8 mouse cellular contexts compared by ENCODE assay signal in the genomic region with DNA sequence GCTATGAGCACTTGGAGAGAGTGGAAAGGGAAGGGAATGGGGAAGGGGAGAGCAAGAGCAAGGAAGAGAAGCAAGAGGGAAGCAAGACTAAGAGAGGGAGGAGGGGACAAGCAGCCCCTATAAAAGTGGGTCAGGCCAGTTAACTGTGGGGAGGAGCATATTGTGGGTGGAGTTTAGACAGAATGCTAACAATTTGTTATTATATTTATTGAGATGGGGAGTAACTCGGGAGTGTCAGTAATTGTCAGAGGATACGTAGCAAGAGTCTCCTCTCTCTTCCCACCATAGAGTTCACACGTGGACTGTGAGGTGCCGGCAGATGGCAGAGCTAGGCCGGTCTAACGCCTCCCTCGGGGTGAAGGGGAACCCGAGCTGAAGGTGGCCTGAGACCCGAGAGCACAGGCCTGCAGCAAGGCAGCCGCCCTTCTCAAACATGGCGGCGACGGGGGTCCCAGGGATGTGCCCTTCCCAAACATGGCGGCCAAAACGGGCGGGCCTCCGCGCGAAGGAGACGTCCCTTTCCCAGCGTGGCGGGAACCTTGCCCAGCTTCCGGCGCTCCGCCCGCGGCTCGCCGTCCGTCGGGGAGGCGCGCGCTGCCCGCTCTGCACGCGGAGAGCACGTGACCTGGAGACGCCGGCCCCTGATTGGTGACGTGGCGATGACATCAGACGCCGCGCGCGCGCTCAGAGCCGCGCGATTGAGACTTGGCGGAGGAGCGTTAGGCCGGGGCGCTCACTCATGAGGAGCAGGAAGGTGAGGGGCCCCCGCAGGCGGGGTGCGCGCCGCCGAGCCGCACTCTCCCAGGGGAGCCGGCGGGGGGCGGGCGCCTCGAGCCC. TPM values are rescaled to one million over a fixed set of nuclear protein-coding genes. Genes with fewer than 3 reads are reported as not detected.
DNase-seq lines count a peak whose midpoint lies in the region; ATAC-seq lines count a peak whose summit lies in the region.

A gene (plus strand): TSS at position 669 of the 837 bp plus-strand sequence.

- H3K27ac ChIP-seq in heart, embryonic 14.5 days (replicated peaks in 1 of 2; ENCODE audit: control insufficient read depth in 1 of 2, insufficient read depth in 1 of 2, low read depth in 2 of 2, low read length in 2 of 2): peak within 1 kb of the TSS; percentile 86 to 96
- H3K27ac ChIP-seq in liver, embryonic 13.5 days: peak within 1 kb of the TSS; percentile 94
- peak within 1 kb of the TSS; percentile 90 for H3K27ac ChIP-seq in stomach, embryonic 16.5 days (ENCODE audit: low read length)

- H3K27me3 ChIP-seq in heart, embryonic 14.5 days (ENCODE audit: control insufficient read depth, insufficient read depth, low read length): peaks cover 9% of the 10 kb centered on the region; the same call in 1 of the 2 replicates
- H3K27me3 ChIP-seq in liver, embryonic 13.5 days: peaks cover 23% of the 10 kb centered on the region
- H3K27me3 ChIP-seq in stomach, embryonic 16.5 days (ENCODE audit: control insufficient read depth, insufficient read depth, low read length): no peaks in the 10 kb centered on the region

- H3K9me3 ChIP-seq in heart, embryonic 14.5 days (ENCODE audit: control insufficient read depth, low read length): no peaks in the 10 kb centered on the region
- no peaks in the 10 kb centered on the region for H3K9me3 ChIP-seq in liver, embryonic 13.5 days (replicated peaks)
- H3K9me3 ChIP-seq in stomach, embryonic 16.5 days (replicated peaks; ENCODE audit: control insufficient read depth, low read length): no peaks in the 10 kb centered on the region

- ATAC-seq in CD4-positive, CD25-positive, alpha-beta regulatory T cell, adult 4 months: peak; percentile 93
- peak; percentile 94 for ATAC-seq in heart, embryonic 14.5 days (ENCODE audit: insufficient number of reproducible peaks, insufficient read depth, low FRiP score, low read depth)
- ATAC-seq in liver, embryonic 13.5 days (ENCODE audit: low read depth): peak; percentile 97
- peak; percentile 96 for ATAC-seq in stomach, embryonic 16.5 days (ENCODE audit: insufficient read depth, low FRiP score)

- peaks cover 25% of the 10 kb centered on the region for H3K36me3 ChIP-seq in heart, embryonic 14.5 days (ENCODE audit: control insufficient read depth, insufficient read depth, low read length)
- peaks cover 25% of the 10 kb centered on the region for H3K36me3 ChIP-seq in liver, embryonic 13.5 days
- H3K36me3 ChIP-seq in stomach, embryonic 16.5 days (ENCODE audit: control insufficient read depth, insufficient read depth, low read length): peaks cover 7% of the 10 kb centered on the region; the same call in 1 of the 2 replicates

- DNase-seq in c-Kit-negative CD71-positive TER-119-positive erythroid progenitor cells, embryonic 14.5 days (ENCODE audit: low read depth, low spot score): peak; percentile 90
- peak; percentile 86 for DNase-seq in fibroblast of lung, adult 2 months (ENCODE audit: low read depth)
- peak; percentile 98 for DNase-seq in kidney, postnatal 14 days
- peak; percentile 95 for DNase-seq in liver, embryonic 13.5 days
- DNase-seq in neural tube, embryonic 10.5 days (ENCODE audit: extremely low spot score, low spot score): peak; percentile 97

- peak within 1 kb of the TSS; percentile 87 for H3K9ac ChIP-seq in heart, embryonic 14.5 days (ENCODE audit: low read length)
- peak within 1 kb of the TSS; percentile 95 for H3K9ac ChIP-seq in liver, embryonic 13.5 days
- peak within 1 kb of the TSS; percentile 89 for H3K9ac ChIP-seq in stomach, embryonic 16.5 days (ENCODE audit: low read length)

- H3K4me2 ChIP-seq in heart, embryonic 14.5 days (ENCODE audit: low read length): peak within 1 kb of the TSS; percentile 93
- peak within 1 kb of the TSS; percentile 91 for H3K4me2 ChIP-seq in liver, embryonic 13.5 days
- peak within 1 kb of the TSS; percentile 68 for H3K4me2 ChIP-seq in stomach, embryonic 16.5 days (ENCODE audit: low read depth, low read length)

- peak within 1 kb of the TSS; percentile 84 to 98 for H3K4me3 ChIP-seq in heart, embryonic 14.5 days (ENCODE audit: control insufficient read depth in 1 of 2, insufficient read depth in 1 of 2, low read depth in 1 of 2, low read length in 2 of 2)
- H3K4me3 ChIP-seq in liver, embryonic 13.5 days (replicated peaks): peak within 1 kb of the TSS; percentile 87
- peak within 1 kb of the TSS; percentile 65 for H3K4me3 ChIP-seq in stomach, embryonic 16.5 days (replicated peaks; ENCODE audit: low read length)

- WGBS in heart, embryonic 14.5 days: 2% methylated on average over 65 of the region's 67 CpGs
- 2% methylated on average over 67 of the region's 67 CpGs for WGBS in liver, embryonic 13.5 days (ENCODE audit: insufficient replicate concordance)
- WGBS in stomach, embryonic 16.5 days: 1% methylated on average over 61 of the region's 67 CpGs

- H3K4me1 ChIP-seq in heart, embryonic 14.5 days (ENCODE audit: control insufficient read depth in 2 of 2, insufficient read depth in 2 of 2, low read length in 2 of 2): peaks cover 3 to 9% of the 10 kb centered on the region in 2 experiments; a peak in 3 of 4 replicates
- H3K4me1 ChIP-seq in liver, embryonic 13.5 days (replicated peaks): peaks cover 23% of the 10 kb centered on the region
- H3K4me1 ChIP-seq in stomach, embryonic 16.5 days (ENCODE audit: control insufficient read depth, insufficient read depth, low read length): peaks cover 10% of the 10 kb centered on the region

RNA-seq across cellular contexts. Expression of the gene that starts here (rescaled TPM):
- polyA plus RNA-seq in CD4-positive, CD25-positive, alpha-beta regulatory T cell, adult 4 months (2017; shearing (Covaris generic)): 100 to 1,000 TPM; 103 to 106 TPM
- polyA plus RNA-seq in heart, embryonic 14.5 days (2014; fragmentation: Nextera tagmentation; extraction: Ambion mirVana): 43.7 and 50.6 TPM in 2 replicates
- 67.8 and 70.3 TPM in 2 replicates for polyA plus RNA-seq in liver, embryonic 13.5 days (2015; fragmentation: Nextera tagmentation; extraction: Ambion mirVana)
- polyA plus RNA-seq in stomach, embryonic 16.5 days (2015; fragmentation: Nextera tagmentation; extraction: Ambion mirVana): 62.9 and 65.2 TPM in 2 replicates

Comparison
In these comparisons a context has a peak if more than half of its experiments do, and no peak if none do; other contexts are left out.
1. Peak in every context shown above with its lines: DNase-seq, ATAC-seq, H3K4me3 ChIP-seq and H3K27ac ChIP-seq.